Comparison of ENCODE assay signal across 8 mouse cellular contexts in genomic region chr11:105331732-105332131, GRCm38 (mm10). TPM values are rescaled to one million over a fixed set of nuclear protein-coding genes. Genes with fewer than 3 reads are reported as not detected.
A peak's percentile ranks its signal among the peaks of the same experiment; 100 is the strongest.
DNase-seq lines count a peak whose midpoint lies in the region; ATAC-seq lines count a peak whose summit lies in the region.

No protein-coding gene starts in this region.

- H3K9ac ChIP-seq in liver, embryonic 11.5 days (ENCODE audit: low read depth, low read length), result no peak overlapping the region
- H3K9ac ChIP-seq in heart, embryonic 14.5 days (ENCODE audit: low read length), result no peak overlapping the region

- no peaks in the 10 kb centered on the region for H3K9me3 ChIP-seq in liver, embryonic 11.5 days (ENCODE audit: control insufficient read depth, low read length)
- no peaks in the 10 kb centered on the region for H3K9me3 ChIP-seq in heart, embryonic 14.5 days (ENCODE audit: control insufficient read depth, low read length)
- H3K9me3 ChIP-seq in limb, embryonic 10.5 days (replicated peaks), result no peaks in the 10 kb centered on the region

- no peak overlapping the region for H3K4me2 ChIP-seq in liver, embryonic 11.5 days
- H3K4me2 ChIP-seq in heart, embryonic 14.5 days (ENCODE audit: low read length), result no peak overlapping the region

- ATAC-seq in liver, embryonic 11.5 days (replicated peaks; ENCODE audit: low FRiP score), result no peak
- peak; percentile 40; the same call in 1 of the 2 replicates for ATAC-seq in heart, embryonic 14.5 days (ENCODE audit: insufficient number of reproducible peaks, insufficient read depth, low FRiP score, low read depth)
- ATAC-seq in granulocyte monocyte progenitor cell, adult 5-6 weeks (replicated peaks; ENCODE audit: poor library complexity, severe bottlenecking), result no peak

- H3K4me1 ChIP-seq in liver, embryonic 11.5 days (replicated peaks; ENCODE audit: control insufficient read depth, insufficient read depth, low read length), result no peaks in the 10 kb centered on the region
- H3K4me1 ChIP-seq in heart, embryonic 14.5 days (ENCODE audit: control insufficient read depth in 2 of 2, insufficient read depth in 2 of 2, low read length in 2 of 2), result peaks cover 22 to 26% of the 10 kb centered on the region in 2 experiments
- H3K4me1 ChIP-seq in limb, embryonic 10.5 days, result peaks cover 17% of the 10 kb centered on the region; the same call in 1 of the 2 replicates

- no peaks in the 10 kb centered on the region for H3K36me3 ChIP-seq in liver, embryonic 11.5 days (ENCODE audit: control insufficient read depth, insufficient read depth, low read length)
- no peaks in the 10 kb centered on the region for H3K36me3 ChIP-seq in heart, embryonic 14.5 days (ENCODE audit: control insufficient read depth, insufficient read depth, low read length)
- peaks cover 88% of the 10 kb centered on the region for H3K36me3 ChIP-seq in limb, embryonic 10.5 days

- H3K27me3 ChIP-seq in liver, embryonic 11.5 days (replicated peaks; ENCODE audit: control insufficient read depth, insufficient read depth, low read length), result no peaks in the 10 kb centered on the region
- no peaks in the 10 kb centered on the region for H3K27me3 ChIP-seq in heart, embryonic 14.5 days (ENCODE audit: control insufficient read depth, insufficient read depth, low read length)
- H3K27me3 ChIP-seq in limb, embryonic 10.5 days (ENCODE audit: low read depth, poor library complexity, severe bottlenecking), result no peaks in the 10 kb centered on the region

- H3K27ac ChIP-seq in liver, embryonic 11.5 days (ENCODE audit: low read depth, low read length), result no peak overlapping the region
- 0 out of 4 replicates have a peak overlapping the region, but pooled peaks of 1 of the 2 experiments have one; percentile 12 for H3K27ac ChIP-seq in heart, embryonic 14.5 days (replicated peaks in 1 of 2; ENCODE audit: control insufficient read depth in 1 of 2, insufficient read depth in 1 of 2, low read depth in 2 of 2, low read length in 2 of 2)
- H3K27ac ChIP-seq in limb, embryonic 10.5 days, result no peak overlapping the region

- WGBS in liver, embryonic 11.5 days, result 64% methylated on average over 10 of the region's 10 CpGs
- WGBS in heart, embryonic 14.5 days, result 10% methylated on average over 10 of the region's 10 CpGs
- WGBS in limb, embryonic 10.5 days, result 64% methylated on average over 10 of the region's 10 CpGs

- H3K4me3 ChIP-seq in liver, embryonic 11.5 days (ENCODE audit: low read depth, low read length), result no peak overlapping the region
- no peak overlapping the region for H3K4me3 ChIP-seq in heart, embryonic 14.5 days (ENCODE audit: control insufficient read depth in 1 of 2, insufficient read depth in 1 of 2, low read depth in 1 of 2, low read length in 2 of 2)
- H3K4me3 ChIP-seq in limb, embryonic 10.5 days, result no peak overlapping the region

- peak; percentile 45 for DNase-seq in liver
- DNase-seq in liver, embryonic 11.5 days (ENCODE audit: low spot score), result no peak
- peak; percentile 36 for DNase-seq in adrenal gland, adult 8-10 months
- peak; percentile 56 for DNase-seq in limb, embryonic 10.5 days (ENCODE audit: low spot score)
- DNase-seq in thymus, postnatal 4 days, result no peak
- no peak for DNase-seq in frontal cortex, postnatal 25 days (ENCODE audit: low spot score in 2 of 2)

RNA-seq across cellular contexts. Expression of gene Mrc2, which starts 39.3 kb away (rescaled TPM):
- polyA plus RNA-seq in liver, embryonic 11.5 days (2014; fragmentation: Nextera tagmentation; extraction: Ambion mirVana), result 3.3 and 4.8 TPM in 2 replicates
- 10 to 100 TPM; 15.4 to 31.1 (median 22.2) TPM for total RNA-seq in adrenal gland, adult 8-10 months (2022)
- 4.4 and 6.1 TPM in 2 replicates for polyA plus RNA-seq in heart, embryonic 14.5 days (2014; fragmentation: Nextera tagmentation; extraction: Ambion mirVana)
- polyA plus RNA-seq in limb, embryonic 10.5 days (2016; fragmentation: Nextera tagmentation; extraction: Ambion mirVana), result 27.6 and 31.6 TPM in 2 replicates
- not detected in 2 replicates for total RNA-seq in granulocyte monocyte progenitor cell, adult 5-6 weeks (2014; fragmentation: Nextera tagmentation)
- total RNA-seq in granulocyte monocyte progenitor cell, adult 5-6 weeks (2017), result not detected in 2 replicates

Comparison
In these comparisons a context has a peak if more than half of its experiments do, and no peak if none do; other contexts are left out.
1. DNase-seq: peak in liver (single experiment), adrenal gland, adult 8-10 months (single experiment) and limb, embryonic 10.5 days (single experiment); none in liver, embryonic 11.5 days (single experiment), thymus, postnatal 4 days (single experiment) and frontal cortex, postnatal 25 days (0 of 2).